Mouse (Mus musculus): ENCODE data around the gene Gm20388.

Gene Gm20388

GRCm38 (mm10) chr8:123412560-123413170 is 3502.0 kb downstream of the Gm20388 start:
- DNase-seq (ENCODE audit: low spot score): peak; percentile 96

- no peak for DNase-seq (ENCODE audit: low spot score)
These were observed 3503.6 kb downstream of the Gm20388 start for GRCm38 (mm10) chr8:123414255-123414654.

GRCm38 (mm10) chr8:123414997-123415696 is 3504.5 kb downstream of the Gm20388 start:
- DNase-seq (ENCODE audit: low spot score): peak; percentile 61

- DNase-seq (ENCODE audit: low spot score): peak; percentile 86
These were observed 3505.6 kb downstream of the Gm20388 start for GRCm38 (mm10) chr8:123415967-123416943.

- no peak for DNase-seq (ENCODE audit: low spot score)
These were observed 3506.4 kb downstream of the Gm20388 start for GRCm38 (mm10) chr8:123416944-123417555.

GRCm38 (mm10) chr8:123419711-123420110 is 3509.1 kb downstream of the Gm20388 start:
- DNase-seq (ENCODE audit: low spot score): no peak

- DNase-seq (ENCODE audit: low spot score): no peak
These were observed 3510.1 kb downstream of the Gm20388 start for GRCm38 (mm10) chr8:123420525-123421281.

GRCm38 (mm10) chr8:123421325-123421724 is 3510.7 kb downstream of the Gm20388 start:
- no peak for DNase-seq (ENCODE audit: low spot score)

GRCm38 (mm10) chr8:123422056-123422780 is 3511.6 kb downstream of the Gm20388 start:
- DNase-seq (ENCODE audit: low spot score): peak; percentile 90

GRCm38 (mm10) chr8:123422781-123423159 is 3512.1 kb downstream of the Gm20388 start:
- DNase-seq (ENCODE audit: low spot score): no peak

GRCm38 (mm10) chr8:123423441-123423840 is 3512.8 kb downstream of the Gm20388 start, which contains the start of gene Def8:
Gene Def8, plus strand, starts transcription at chr8:123423527.
- DNase-seq (ENCODE audit: low spot score): no peak

- peak; percentile 98 for DNase-seq (ENCODE audit: low spot score)
These were observed 3516.2 kb downstream of the Gm20388 start for GRCm38 (mm10) chr8:123426511-123427509.

GRCm38 (mm10) chr8:123427639-123428275 is 3517.1 kb downstream of the Gm20388 start:
- peak; percentile 98 for DNase-seq (ENCODE audit: low spot score)

GRCm38 (mm10) chr8:123428343-123428893 is 3517.8 kb downstream of the Gm20388 start:
- DNase-seq (ENCODE audit: low spot score): no peak

GRCm38 (mm10) chr8:123428939-123429721 is 3518.5 kb downstream of the Gm20388 start:
- peak; percentile 94 for DNase-seq (ENCODE audit: low spot score)

- DNase-seq (ENCODE audit: low spot score): peak; percentile 93
These were observed 3519.0 kb downstream of the Gm20388 start for GRCm38 (mm10) chr8:123429722-123430013.

- peak; percentile 90 for DNase-seq (ENCODE audit: low spot score)
These were observed 3520.3 kb downstream of the Gm20388 start for GRCm38 (mm10) chr8:123430936-123431335.

Measured in MN1 (cell line).